Mouse (Mus musculus) ovary, adult 18-20 months (tissue): ENCODE measurements around the gene Cacna1a.
"Not testable (repeated sequence)": the region's sequence is repeated elsewhere in the genome, so short reads cannot be mapped to it uniquely, and the experiment has no call there.

ENCODE experiments used
- DNase-seq: peaks from one replicate; pipeline ENCODE4 v3.0.0; 2022; ENCODE audit warnings: low spot score, mixed read lengths

The Cacna1a gene

DNA sequence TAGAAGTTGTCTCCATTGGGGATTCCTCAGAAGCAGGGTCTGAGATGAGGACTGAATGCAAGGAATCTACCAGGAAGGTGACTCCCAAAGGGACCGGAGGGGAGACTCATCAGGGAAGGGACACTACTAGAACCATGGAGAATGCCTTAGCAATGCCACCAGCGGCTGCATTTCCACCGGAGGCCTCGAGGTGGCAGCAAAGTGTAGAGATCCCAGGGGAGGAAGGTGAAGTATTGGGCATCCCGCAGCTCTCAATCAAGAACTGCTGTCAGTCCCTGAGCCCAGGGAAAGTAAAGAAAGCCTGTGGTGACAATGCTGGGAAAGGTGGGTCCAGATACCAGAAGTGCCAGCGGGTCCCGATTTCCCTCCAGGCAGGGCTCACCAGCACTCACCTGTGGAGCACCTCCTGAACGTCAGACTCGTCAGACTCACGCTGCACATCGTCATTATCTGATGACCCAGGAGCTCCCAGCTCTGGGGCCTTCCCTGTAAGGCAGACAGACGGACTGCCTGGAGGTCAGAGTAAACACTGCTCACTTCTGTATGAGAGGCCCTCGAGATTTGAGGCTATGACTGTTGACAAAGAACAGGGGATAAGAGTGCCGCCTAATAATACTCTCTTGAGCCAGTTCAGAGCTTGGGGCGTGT lies 203.9 kb downstream of the Cacna1a start:
- peak; percentile 37 for DNase-seq

DNA sequence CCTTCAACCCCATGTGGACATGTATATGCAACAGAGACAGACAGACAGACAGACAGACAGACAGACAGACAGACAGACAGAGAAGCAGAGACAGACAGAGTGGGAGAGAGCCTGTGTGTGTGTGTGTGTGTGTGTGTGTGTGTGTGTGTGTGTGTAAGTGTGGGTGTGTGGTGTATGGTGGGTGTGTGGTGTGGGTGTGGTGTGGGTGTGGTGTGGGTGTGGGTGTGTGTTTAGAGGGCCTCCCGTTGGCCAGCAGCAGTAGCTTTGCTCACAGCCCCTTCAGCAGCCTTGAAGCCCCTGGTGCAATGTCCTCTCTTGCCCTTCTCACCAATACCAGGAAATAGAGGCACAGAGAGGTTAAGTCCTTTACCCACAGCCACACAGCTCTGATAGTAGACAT lies 204.9 kb downstream of the Cacna1a start:
- DNase-seq = no peak

DNA sequence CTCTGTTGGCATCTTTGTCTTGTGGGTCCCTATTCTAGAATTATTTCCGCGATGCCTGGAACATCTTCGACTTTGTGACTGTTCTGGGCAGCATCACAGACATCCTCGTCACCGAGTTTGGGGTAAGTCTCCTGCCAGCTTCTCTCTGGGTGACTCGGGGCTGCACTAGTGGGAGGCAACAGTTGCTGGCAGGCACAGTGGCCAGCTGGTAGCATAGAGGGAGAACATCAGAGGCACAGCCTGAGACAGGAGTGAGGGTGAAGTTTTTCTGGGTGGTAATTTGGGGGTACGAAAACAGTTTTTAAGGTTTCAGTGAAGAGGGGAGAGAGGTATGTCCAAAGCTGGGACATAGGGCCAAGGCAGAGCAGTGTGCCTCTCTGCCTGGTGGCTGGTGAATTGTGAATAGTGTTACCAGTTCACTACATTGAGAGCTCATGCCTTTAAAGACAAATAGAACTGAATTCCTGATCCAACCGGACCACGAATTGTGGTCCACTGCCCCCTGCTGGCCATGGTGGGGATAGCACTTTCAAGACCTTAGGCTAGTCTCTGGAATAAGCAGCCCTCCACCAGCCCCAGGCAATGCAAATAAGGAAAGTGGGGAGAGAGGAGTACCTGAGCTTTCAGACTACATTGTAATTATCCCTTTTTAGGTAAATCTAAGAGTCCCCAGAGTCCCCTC lies 206.0 kb downstream of the Cacna1a start:
- no peak for DNase-seq

DNA sequence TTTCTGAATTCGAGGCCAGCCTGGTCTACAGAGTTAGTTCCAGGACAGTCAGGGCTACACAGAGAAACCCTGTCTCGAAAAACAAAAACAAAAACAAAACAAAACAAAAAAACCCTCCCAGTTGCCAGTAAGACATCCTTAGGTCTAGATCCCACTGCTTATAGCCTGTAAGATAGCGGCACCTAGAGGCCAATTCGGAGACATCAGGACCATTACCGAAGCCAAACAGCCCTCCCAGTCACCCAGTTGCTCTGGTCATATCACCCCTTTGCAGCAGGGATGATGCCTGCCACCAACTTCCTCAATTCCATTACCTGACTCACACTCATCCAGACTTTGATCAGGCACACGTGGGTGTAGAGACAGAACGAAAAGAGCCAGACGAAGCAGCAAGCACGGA lies 207.4 kb downstream of the Cacna1a start:
- no peak for DNase-seq

DNA sequence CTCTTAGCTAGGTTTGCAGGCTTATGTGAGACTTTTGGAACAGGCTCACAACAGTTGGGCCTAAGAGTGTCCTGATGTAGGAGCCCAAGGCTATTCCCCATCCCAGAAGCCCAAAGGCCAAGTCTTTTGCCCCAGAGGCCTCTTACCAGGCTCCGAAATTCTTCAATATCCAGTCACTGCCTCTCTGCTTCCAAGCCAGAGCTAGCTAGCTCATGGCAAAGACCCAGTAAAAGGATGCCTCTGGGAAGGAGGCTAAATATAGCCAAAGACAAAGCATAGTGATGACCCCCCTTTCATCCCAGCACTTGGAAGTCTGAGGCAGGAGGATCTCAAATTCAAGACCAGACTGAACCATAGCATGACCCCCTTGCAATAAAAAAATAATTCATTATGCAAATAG lies 211.2 kb downstream of the Cacna1a start:
- DNase-seq = no peak

DNA sequence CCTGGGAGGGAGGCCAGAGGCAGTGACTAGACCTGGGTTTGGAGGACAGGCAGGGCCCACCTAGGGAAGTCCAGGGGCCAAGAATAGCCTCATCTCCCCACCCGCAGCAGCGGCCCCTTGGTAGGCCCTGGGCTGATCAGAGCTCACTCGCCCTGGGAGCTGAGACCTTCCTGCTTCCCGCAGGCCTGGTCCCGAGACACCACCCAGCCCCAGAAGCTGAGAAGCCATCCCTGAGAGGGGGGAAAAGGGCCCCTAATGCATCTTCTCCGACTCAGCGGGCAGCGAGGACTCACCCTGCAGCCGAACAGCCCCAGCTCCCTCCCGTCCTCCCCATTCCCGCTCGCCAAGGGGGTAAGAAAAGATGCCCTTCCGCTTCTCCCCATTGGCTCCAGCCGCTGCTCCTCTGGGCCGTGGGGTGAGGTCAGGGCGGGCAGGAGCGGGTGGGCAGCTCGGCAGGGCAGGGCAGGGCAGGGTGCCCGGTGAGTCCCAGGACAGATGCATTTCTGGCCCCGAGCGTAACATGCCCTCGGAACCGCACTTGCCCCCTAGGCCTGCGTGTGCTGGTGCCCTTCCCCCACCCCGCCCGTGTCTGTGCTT lies 212.2 kb downstream of the Cacna1a start:
- DNase-seq = no peak

DNA sequence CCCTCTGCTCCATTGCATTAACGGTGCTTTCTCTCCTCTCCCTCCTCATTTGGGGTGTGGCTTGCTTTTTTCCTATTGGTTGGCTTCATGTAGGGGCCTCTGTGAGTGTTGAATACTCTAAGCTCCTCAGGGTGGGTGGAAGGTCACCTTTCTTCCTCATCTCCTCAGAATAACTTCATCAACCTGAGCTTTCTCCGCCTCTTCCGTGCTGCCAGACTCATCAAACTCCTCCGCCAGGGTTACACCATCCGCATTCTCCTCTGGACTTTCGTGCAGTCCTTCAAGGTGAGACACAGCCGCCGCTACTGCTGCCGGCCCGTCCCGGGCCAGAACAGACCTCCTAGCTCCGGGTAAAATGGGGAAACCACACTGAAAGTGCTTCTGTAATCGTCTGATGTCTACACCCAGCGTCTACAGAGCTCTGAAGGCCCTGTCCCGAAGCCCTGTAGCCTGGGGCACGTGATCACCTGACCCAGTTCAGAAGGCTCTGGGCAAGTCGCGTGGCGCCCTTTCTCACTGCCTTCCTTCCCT lies 213.0 kb downstream of the Cacna1a start:
- no peak for DNase-seq

DNA sequence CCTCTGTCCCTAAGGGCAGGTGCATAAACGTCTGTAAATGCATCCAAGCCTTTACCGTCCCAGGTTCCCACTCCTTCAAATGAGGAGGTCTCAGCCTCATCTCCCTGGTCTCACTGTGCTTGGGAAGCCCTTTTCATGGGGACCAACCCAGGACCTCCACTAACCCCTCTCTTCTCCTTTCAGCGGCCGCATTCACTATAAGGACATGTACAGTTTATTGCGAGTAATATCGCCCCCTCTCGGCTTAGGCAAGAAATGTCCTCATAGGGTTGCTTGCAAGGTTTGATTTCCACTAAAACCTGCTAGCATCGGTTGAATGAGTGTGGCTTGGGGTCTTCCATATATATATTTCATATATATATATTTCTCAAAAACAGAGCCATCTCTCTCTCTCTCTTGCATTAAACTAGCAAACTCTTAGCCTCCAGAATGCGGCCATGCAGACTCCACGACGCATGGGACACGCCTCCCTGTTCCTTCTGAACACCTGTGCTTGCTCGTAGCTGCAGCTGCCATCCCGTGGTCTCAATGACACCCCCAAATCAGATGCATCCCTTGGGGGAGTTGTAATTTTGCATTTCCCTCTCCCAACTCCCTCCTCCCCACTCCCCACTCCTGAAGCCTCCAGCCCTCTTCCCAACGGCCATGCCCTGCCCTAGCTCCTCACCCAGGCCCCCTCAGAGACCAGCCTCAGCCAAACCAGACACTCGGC lies 226.4 kb downstream of the Cacna1a start:
- no peak for DNase-seq

DNA sequence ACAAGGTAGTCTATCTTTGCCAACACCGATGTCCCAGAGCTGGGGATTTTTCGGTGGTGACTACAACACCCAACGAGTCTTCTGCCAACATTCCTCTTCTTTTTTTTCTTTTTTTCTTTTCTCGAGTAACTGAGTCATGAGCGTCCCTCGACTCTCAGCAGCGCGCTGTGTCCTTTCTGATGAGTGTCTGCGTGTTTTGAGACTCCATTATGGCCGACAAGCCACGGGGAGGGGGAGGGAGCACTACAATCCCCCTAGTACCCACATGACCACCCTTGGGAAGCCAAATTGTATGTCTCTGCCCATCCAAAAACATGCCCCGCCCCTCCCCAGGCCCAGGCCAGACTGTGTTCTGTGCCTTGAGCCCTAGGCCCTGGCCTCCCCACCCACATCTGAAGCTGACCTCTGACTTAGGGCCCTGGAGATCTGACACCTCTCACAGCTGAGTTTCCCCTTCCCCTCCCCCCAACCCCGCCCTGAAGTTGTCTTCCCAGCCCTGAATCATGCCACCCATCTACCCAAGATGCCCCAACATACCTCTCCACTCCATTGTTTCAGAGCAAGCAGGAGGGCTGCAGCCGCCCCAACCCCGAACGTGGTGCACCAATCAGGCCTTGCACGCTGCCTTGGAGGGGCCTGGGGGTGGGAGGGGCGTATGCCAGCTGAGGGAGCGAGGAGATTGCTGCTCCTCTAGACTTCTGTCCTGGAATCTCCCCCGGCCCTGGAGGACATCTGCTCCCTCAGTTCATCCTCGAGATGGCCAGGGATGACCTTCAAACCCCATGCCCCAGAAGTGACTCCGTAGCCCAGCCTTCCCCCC lies 227.6 kb downstream of the Cacna1a start:
- DNase-seq = no peak

DNA sequence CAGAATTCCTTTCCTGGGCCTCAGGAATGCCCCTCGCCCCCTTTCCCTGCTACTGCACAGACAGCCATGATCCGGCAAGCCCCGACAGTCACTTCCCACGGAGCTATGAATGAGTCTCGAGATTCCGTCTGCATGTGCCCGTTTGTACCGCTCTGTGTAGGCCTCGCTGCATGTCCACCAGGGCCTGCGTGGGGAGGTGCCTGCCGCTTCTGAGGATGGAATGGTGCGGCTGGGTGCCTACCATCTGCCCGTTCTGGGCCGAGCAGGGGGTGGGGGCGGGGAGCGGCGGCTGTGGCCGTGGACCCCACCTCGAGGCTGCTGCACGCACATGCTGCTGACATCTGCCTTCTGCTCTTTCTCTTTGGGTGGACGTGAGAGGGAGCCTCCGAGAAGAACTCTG lies 228.8 kb downstream of the Cacna1a start:
- no peak for DNase-seq

DNA sequence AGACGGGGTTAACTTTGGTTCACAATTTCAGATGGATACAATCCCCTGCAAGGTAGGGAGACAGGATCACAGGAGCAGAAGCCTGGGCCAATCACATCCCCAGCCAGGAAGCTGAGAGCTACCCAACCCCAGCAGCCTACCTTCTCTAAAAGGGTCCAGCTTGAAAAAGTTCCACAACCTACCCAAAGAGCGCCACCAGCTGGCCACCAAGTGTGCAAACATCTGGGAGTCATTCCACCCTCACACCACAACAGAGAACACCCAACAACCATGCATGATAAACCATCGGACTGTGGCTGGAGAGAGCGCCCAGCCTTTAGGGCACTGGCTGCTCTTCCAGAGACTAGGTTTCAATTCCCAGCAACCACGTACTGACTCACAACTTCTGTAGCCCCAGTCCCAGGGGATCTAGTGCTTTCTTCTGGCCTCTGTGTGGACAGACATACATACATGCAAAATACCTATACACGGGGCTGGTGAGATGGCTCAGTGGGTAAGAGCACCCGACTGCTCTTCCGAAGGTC lies 232.9 kb downstream of the Cacna1a start:
- no peak for DNase-seq

DNA sequence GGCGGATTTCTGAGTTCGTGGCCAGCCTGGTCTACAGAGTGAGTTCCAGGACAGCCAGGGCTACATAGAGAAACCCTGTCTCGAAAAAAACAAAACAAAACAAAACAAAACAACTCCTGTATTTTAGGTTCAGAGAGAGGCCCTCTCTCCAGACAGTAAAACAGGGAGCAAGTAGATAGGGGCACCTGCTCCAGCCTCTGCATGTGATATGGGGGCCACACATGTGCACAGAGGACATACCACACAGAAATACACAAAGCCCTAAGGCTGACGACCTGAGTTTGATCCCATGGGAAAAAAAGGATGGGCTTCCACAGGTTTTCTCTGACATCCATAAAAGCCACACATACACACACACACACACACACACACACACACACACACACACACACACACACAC lies 235.2 kb downstream of the Cacna1a start:
- not testable (repeated sequence) for DNase-seq

DNA sequence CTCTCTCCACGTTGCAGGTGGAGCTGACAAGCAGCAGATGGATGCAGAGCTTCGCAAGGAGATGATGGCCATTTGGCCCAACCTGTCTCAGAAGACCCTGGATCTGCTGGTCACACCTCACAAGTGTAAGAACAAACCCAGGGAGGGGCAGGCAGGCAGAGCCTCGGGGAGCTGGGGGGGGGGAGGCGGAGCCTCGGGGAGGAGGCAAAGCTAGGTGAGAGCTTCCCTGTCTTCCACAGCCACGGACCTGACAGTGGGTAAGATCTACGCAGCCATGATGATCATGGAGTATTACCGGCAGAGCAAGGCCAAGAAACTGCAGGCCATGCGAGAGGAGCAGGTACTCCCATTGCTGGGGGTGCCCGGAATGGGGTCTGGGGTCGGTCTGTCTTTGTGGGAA lies 241.3 kb downstream of the Cacna1a start:
- no peak for DNase-seq

DNA sequence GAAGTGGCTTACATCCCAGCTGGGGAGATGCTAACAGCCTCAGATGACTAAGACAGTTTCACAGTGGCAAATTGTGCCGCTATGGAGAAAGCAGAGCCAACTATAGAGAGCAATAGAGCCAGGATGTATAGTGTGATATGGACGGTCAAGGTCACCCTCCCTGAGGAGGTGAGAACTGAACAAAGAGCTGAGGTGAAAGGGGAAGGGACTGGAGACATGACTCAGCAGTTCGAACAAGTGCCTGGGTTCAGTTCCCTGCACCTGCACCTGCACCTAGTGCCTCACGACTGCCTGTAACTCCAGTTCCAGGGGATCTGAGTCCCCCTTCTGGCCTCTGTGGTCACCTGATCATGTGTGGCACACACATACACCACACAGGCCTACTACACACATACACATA lies 241.9 kb downstream of the Cacna1a start:
- no peak for DNase-seq

DNA sequence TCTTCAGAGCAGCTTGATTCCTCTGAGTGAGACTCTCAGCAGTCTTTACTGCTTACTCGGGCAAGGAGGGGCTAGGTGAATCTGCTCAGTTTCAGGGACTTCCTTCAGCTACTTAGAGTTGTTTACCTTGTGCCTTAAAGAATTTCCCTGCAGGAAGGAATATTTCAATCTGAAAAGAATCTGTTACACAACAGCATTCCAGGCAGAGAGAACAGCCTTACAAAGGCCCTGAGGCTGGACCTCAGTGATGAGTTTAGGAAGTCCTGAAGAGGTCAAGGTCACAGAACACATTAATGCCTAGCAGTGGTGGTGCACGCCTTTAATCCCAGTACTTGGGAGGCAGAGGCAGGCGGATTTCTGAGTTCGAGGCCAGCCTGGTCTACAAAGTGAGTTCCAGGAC lies 243.6 kb downstream of the Cacna1a start:
- DNase-seq = no peak

DNA sequence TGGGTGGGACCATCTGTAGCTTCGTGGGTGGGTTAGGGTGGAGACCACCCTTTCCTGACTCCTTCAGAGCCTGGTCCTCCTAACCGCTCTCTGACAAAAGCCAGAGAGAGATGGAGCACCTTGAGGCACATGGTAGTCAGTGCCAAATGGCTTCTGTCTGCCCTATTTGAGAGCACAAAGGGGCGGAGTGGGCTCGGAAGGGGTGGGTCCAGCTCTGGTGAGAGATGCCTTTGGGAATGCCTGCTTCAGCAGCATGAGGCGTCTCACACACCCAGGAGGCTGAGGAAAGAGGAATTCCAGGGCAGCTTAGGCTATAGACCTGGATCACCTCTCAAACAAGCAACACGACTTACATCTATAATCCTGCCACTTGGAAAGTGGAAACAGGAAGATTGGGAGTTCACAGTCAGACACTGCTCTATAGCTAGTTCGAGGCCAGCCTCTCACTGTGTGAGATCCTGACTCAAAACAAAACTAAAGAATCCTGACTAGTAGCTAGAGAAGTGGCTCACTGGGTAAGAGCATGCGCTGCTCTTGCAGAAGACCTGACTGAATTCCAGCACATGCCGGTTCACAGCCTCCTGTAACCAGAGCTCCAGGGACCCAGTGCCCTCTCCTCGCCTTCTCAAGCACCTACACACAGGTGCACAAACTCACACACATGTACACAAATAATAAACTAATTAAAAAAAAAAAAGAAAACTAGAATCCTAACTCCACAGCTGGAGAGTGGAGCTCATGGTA lies 245.8 kb downstream of the Cacna1a start:
- DNase-seq = no peak

DNA sequence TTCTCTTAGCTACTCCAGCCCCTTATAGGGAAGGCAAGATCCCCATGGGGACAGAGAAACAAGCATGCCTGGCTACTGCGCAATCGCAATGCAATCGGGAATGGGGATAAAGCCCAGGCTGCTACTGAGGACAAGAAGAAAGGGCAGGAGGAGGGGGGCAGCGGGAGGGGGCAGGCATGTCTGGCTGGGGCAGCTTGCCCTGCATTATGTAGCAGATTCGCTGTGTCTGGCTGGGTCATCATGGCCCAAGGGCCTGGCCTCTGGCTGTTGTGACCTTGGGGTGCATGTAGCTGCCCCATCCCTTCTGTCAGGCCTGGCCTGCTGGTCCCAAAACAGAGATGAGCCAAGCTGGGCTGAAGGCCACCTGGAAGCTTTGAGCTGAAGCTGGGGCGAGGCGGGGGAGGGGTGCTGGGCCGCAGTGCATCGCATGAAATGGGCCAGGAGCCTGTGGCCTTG lies 246.6 kb downstream of the Cacna1a start:
- peak; percentile 91 for DNase-seq

DNA sequence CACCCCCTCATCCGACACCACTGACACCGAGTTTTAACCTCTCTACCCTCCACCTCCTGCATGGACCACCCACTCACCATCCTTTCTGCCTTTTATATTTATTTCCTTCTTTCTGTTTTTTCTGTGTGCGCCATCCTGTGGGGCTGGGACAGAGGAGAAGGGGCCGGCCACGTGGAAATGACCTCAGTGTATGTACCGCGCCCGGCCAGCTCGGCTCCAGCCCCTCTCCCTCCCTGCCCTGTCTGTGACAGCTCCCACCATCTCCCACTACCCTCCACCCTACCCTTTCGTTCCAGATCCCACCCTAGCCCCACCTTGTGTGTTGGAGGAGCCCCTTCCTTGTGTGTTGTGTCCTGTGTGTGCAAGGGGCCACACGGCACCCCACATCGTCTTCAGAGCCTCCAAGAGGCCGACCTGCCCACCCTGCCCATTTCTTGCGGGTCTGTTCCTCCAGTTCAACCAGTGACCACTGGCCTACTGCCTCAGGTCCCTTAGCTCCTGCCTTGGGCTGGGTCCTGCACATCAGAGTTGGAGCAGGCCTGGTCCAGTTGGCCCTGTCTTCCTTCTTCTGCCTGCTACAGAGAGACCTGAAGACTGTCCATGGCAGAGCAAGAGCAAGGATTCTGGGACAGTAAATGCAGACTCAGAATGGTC lies 247.3 kb downstream of the Cacna1a start:
- DNase-seq = no peak

DNA sequence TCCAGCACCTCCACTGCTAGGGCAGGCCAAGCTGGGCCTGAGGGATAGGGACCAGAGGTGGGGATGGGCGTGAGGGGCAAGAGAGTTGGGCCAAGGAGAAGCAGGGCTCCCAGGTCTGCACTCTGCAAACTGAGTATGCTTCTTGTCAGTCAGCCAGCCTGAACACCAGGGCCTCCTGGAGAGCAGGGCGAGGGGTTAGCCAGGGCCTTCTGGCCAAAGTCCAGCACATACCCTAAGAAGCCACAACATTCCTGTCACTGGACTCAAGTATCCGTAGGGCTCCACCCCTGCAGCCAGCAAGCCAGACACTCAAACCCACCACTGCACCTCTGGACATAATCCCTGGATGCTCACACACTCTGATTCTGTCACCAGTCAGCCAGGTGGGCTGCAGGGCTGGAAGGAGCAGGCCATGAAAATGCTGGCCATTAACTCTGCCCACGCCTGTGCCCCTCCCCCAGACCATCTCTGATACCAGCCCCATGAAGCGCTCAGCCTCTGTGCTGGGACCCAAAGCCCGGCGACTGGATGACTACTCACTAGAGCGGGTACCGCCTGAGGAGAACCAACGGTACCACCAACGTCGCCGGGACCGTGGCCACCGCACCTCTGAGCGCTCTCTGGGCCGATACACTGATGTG lies 247.9 kb downstream of the Cacna1a start:
- no peak for DNase-seq
